Mouse (Mus musculus) cerebellum, adult 11-12 months (tissue): Measurements from ENCODE around the gene Mdm1.

ENCODE experiments used
- DNase-seq: peaks from one replicate; pipeline ENCODE4 v3.0.0; 2022

Mdm1 gene

GRCm38 (mm10) chr10:118141018-118141883, at the start of gene Mdm1:
TSS of gene Mdm1 (plus strand) at chr10:118141811.
- DNase-seq = peak; percentile 98

GRCm38 (mm10) chr10:118092745-118093144, 48.9 kb upstream of the Mdm1 start:
- DNase-seq = no peak

- no peak for DNase-seq
Measured at GRCm38 (mm10) chr10:118093728-118094127, 47.9 kb upstream of the Mdm1 start.

- no peak for DNase-seq
Measured at GRCm38 (mm10) chr10:118094853-118095252, 46.8 kb upstream of the Mdm1 start.

- DNase-seq = no peak
Measured at GRCm38 (mm10) chr10:118096223-118096622, 45.4 kb upstream of the Mdm1 start.

GRCm38 (mm10) chr10:118097898-118098297, 43.7 kb upstream of the Mdm1 start:
- no peak for DNase-seq

GRCm38 (mm10) chr10:118100570-118100969, 41.0 kb upstream of the Mdm1 start:
- DNase-seq = no peak

- DNase-seq = no peak
Measured at GRCm38 (mm10) chr10:118101056-118101455, 40.6 kb upstream of the Mdm1 start.

- peak; percentile 40 for DNase-seq
Measured at GRCm38 (mm10) chr10:118103020-118103666, 38.5 kb upstream of the Mdm1 start.

- DNase-seq = no peak
Measured at GRCm38 (mm10) chr10:118103906-118104305, 37.7 kb upstream of the Mdm1 start.

GRCm38 (mm10) chr10:118107031-118107430, 34.6 kb upstream of the Mdm1 start:
- no peak for DNase-seq

- no peak for DNase-seq
Measured at GRCm38 (mm10) chr10:118110006-118110920, 31.3 kb upstream of the Mdm1 start.

- DNase-seq = no peak
Measured at GRCm38 (mm10) chr10:118110921-118111301, 30.7 kb upstream of the Mdm1 start.

GRCm38 (mm10) chr10:118111621-118112020, 30.0 kb upstream of the Mdm1 start:
- DNase-seq = no peak

GRCm38 (mm10) chr10:118112294-118112893, 29.2 kb upstream of the Mdm1 start:
- no peak for DNase-seq

GRCm38 (mm10) chr10:118113256-118113682, 28.3 kb upstream of the Mdm1 start:
- peak; percentile 16 for DNase-seq

GRCm38 (mm10) chr10:118114271-118114670, 27.3 kb upstream of the Mdm1 start:
- DNase-seq = no peak

- DNase-seq = no peak
Measured at GRCm38 (mm10) chr10:118116456-118116855, 25.2 kb upstream of the Mdm1 start.

- DNase-seq = no peak
Measured at GRCm38 (mm10) chr10:118121047-118121936, 20.3 kb upstream of the Mdm1 start.

- no peak for DNase-seq
Measured at GRCm38 (mm10) chr10:118121937-118122285, 19.7 kb upstream of the Mdm1 start.

GRCm38 (mm10) chr10:118122441-118123162, 19.0 kb upstream of the Mdm1 start:
- DNase-seq = no peak
